Mouse (Mus musculus) heart, postnatal 14 days (tissue): ENCODE data around the gene Creb3. TPM values are rescaled to one million over a fixed set of nuclear protein-coding genes. Genes with fewer than 3 reads are reported as not detected.

Source experiments
- DNase-seq, 2 experiments: peaks; one replicate each; pipeline ENCODE4 v3.0.0; 2021 to 2022
- intact Hi-C: fragments of 180-260 bp; cut with DNase I; formaldehyde crosslinking; loops from one replicate; pipeline ENCODE4 v1.15.1; 2025
- total RNA-seq, 2 experiments: library from RNA; stranded (reverse); gene quantifications; 2 replicates each; pipeline ENCODE4 v1.2.3; 2021

Creb3 gene
- total RNA-seq, 2 experiments from 2014 or later, result 47.1 to 49.2 TPM

- no peak for DNase-seq
- intact Hi-C loops, result no loop called here
Measured at GRCm38 (mm10) chr4:43612534-43612933, 50.4 kb downstream of the Creb3 start.

- intact Hi-C loops, result no loop called here
- peak in 1 of 2 experiments; percentile 28 for DNase-seq
Measured at GRCm38 (mm10) chr4:43613060-43613730, 51.1 kb downstream of the Creb3 start.

Other genes starting within 250 kb of the Creb3 start
- gene Rusc2, start 180.4 kb upstream of the Creb3 start, total RNA-seq, result 10 to 100 TPM; 43.8 to 51.1 TPM
- under 1 TPM in 1 of 2 experiments, not detected in 1; 0.38 TPM for gene Fam166b, start 133.2 kb upstream of the Creb3 start, total RNA-seq
- gene Tesk1, start 120.4 kb upstream of the Creb3 start, total RNA-seq, result 10 to 100 TPM; 32.3 to 35.7 TPM
- gene Cd72, start 107.7 kb upstream of the Creb3 start, total RNA-seq, result under 1 TPM; 0.59 to 0.88 TPM
- 1 to 10 TPM in 1 of 2 experiments, not detected in 1; 1.4 TPM for gene Sit1, start 78.6 kb upstream of the Creb3 start, total RNA-seq
- gene Ccdc107, start 69.4 kb upstream of the Creb3 start, total RNA-seq, result 10 to 100 TPM; 25.9 to 27.1 TPM
- 1 to 10 TPM; 1.6 to 2.8 TPM for gene Arhgef39, start 62.6 kb upstream of the Creb3 start, total RNA-seq
- gene Car9, start 55.4 kb upstream of the Creb3 start, total RNA-seq, result under 1 TPM; 0.17 TPM
- 10 to 100 TPM; 34.2 to 38.5 TPM for gene Tpm2, start 38.6 kb upstream of the Creb3 start, total RNA-seq
- 100 to 1,000 TPM; 111 to 135 TPM for gene Tln1, start 359 bp downstream of the Creb3 start, total RNA-seq
- gene Rgp1, start 16.4 kb downstream of the Creb3 start, total RNA-seq, result 10 to 100 TPM; 32.3 to 41.6 TPM
- 10 to 100 TPM; 14.3 to 14.6 TPM for gene Gba2, start 16.5 kb downstream of the Creb3 start, total RNA-seq
- gene Msmp, start 22.2 kb downstream of the Creb3 start, total RNA-seq, result not detected
- gene Npr2, start 69.6 kb downstream of the Creb3 start, total RNA-seq, result 10 to 100 TPM; 40.6 to 43.6 TPM
- gene Spag8, start 91.3 kb downstream of the Creb3 start, total RNA-seq, result under 1 TPM; 0.22 to 0.37 TPM
- gene Hint2, start 94.1 kb downstream of the Creb3 start, total RNA-seq, result 100 to 1,000 TPM; 122 to 128 TPM
- 10 to 100 TPM; 16.4 TPM for gene Tmem8b, start 106.6 kb downstream of the Creb3 start, total RNA-seq
- gene Fam221b, start 106.8 kb downstream of the Creb3 start, total RNA-seq, result under 1 TPM; 0.10 to 0.19 TPM
- not detected for gene Olfr70, start 138.5 kb downstream of the Creb3 start, total RNA-seq
- not detected for gene Olfr71, start 147.9 kb downstream of the Creb3 start, total RNA-seq
- 1 to 10 TPM; 4.7 to 5.1 TPM for gene Hrct1, start 164.9 kb downstream of the Creb3 start, total RNA-seq
- gene Spaar, start 167.7 kb downstream of the Creb3 start, total RNA-seq, result 1 to 10 TPM; 5.0 to 6.1 TPM
- not detected for gene Olfr159, start 208.7 kb downstream of the Creb3 start, total RNA-seq